Mouse (Mus musculus) liver, postnatal 0 days (tissue): Measurements from ENCODE around the gene Ntrk1.

ENCODE experiments used
- CTCF ChIP-seq: sonication (generic); IDR thresholded peaks from 2 replicates; pipeline ENCODE4 v1.5.1; 2016; ENCODE audit warnings: antibody characterized with exemption, low read depth
- EP300 ChIP-seq: IDR thresholded peaks from 2 replicates; pipeline ENCODE4 v1.6.1; 2016; ENCODE audit warnings: antibody characterized with exemption, low read depth, mild to moderate bottlenecking

GRCm38 (mm10) chr3:87812413-87812812, 17.5 kb upstream of the Ntrk1 start:
- TF ChIP-seq CTCF (no peak), EP300 (no peak)
